Mouse (Mus musculus) hindbrain, postnatal 0 days (tissue): ENCODE measurements around the gene Lifr. TPM values are rescaled to one million over a fixed set of nuclear protein-coding genes. Genes with fewer than 3 reads are reported as not detected.

Source experiments
- ATAC-seq: fragments of 200-750 bp; cut with Nextera tagmentation; 2 replicates; pipeline ENCODE4 v1.8.0; 2017; ENCODE audit warnings: mild to moderate bottlenecking, moderate TSS enrichment, moderate library complexity
- DNase-seq: peaks from one replicate; pipeline ENCODE4 v3.0.0-alpha.2; 2015; ENCODE audit warnings: low spot score
- H3K27ac ChIP-seq: fragments of 300-500 bp; sonication (generic); 2 replicates; pipeline ENCODE4 v1.5.1; 2014; ENCODE audit warnings: mild to moderate bottlenecking
- H3K27me3 ChIP-seq: fragments of 300-500 bp; sonication (generic); 2 replicates; pipeline ENCODE4 v1.6.1; 2014; ENCODE audit warnings: low read length, mixed read lengths; ENCODE audit not compliant: insufficient read depth
- H3K36me3 ChIP-seq: fragments of 300-500 bp; sonication (generic); 2 replicates; pipeline ENCODE4 v1.6.1; 2014; ENCODE audit warnings: low read length, mixed read lengths; ENCODE audit not compliant: insufficient read depth
- H3K4me1 ChIP-seq: fragments of 300-500 bp; sonication (generic); 2 replicates; pipeline ENCODE4 v1.6.1; 2014; ENCODE audit warnings: antibody characterized with exemption, low read length, mixed read lengths; ENCODE audit not compliant: insufficient read depth
- H3K4me2 ChIP-seq: fragments of 300-500 bp; sonication (generic); 2 replicates; pipeline ENCODE4 v1.6.1; 2014; ENCODE audit warnings: low read depth, mild to moderate bottlenecking, low read length, moderate library complexity, mixed read lengths
- H3K4me3 ChIP-seq: fragments of 300-500 bp; sonication (generic); 2 replicates; pipeline ENCODE4 v1.5.1; 2014; ENCODE audit warnings: low read length
- H3K9ac ChIP-seq: fragments of 300-500 bp; sonication (generic); replicated peaks from 2 replicates; pipeline ENCODE4 v1.6.1; 2014; ENCODE audit warnings: mild to moderate bottlenecking, low read length, moderate library complexity, mixed read lengths
- H3K9me3 ChIP-seq: fragments of 300-500 bp; sonication (generic); 2 replicates; pipeline ENCODE4 v1.6.1; 2016; ENCODE audit warnings: low read length, mixed read lengths
- CTCF ChIP-seq: IDR thresholded peaks from 2 replicates; pipeline ENCODE4 v1.5.1; 2016; ENCODE audit warnings: antibody characterized with exemption, control low read depth, low read depth
- WGBS: fragments of 180-500 bp; shearing (Covaris S2); extraction: QIAGEN DNeasy Blood & Tissue Kit; methylation state at CpG from one replicate; pipeline ENCODE4 v1.1.7; 2014; 5-methylcytosine and 5-hydroxymethylcytosine counted together
- polyA plus RNA-seq: library from polyadenylated mRNA; unstranded; fragments of >200 nt; fragmentation: Nextera tagmentation; extraction: Ambion mirVana; gene quantifications from 2 replicates; pipeline ENCODE4 v1.2.1, GENCODE M21; 2015
- total RNA-seq: library from RNA; depleted of rRNA; stranded (reverse); fragments of >200 nt; gene quantifications from 2 replicates; pipeline ENCODE4 v1.2.3, GENCODE M21; 2014

Lifr gene
- total and polyA plus RNA-seq, 2 experiments from 2014 or later: 19.6 to 38.4 TPM

GRCm38 (mm10) chr15:7065624-7066023, 24.8 kb upstream of the Lifr start:
- Histone ChIP-seq H3K9ac (no peak overlapping the region), H3K9me3 (no peaks in the 10 kb centered on the region), H3K4me3 (no peak overlapping the region), H3K36me3 (no peaks in the 10 kb centered on the region), H3K27me3 (no peaks in the 10 kb centered on the region), H3K4me1 (peaks cover 5% of the 10 kb centered on the region; the same call in 1 of the 2 replicates), H3K4me2 (no peak overlapping the region), H3K27ac (no peak overlapping the region)
- WGBS: 83% methylated on average over 5 of the region's 5 CpGs
- ATAC-seq (no peak), DNase-seq (no peak)
- TF ChIP-seq CTCF: no peak

- Histone ChIP-seq H3K27me3 (no peaks in the 10 kb centered on the region), H3K27ac (no peak overlapping the region), H3K9ac (no peak overlapping the region), H3K4me3 (no peak overlapping the region), H3K36me3 (no peaks in the 10 kb centered on the region), H3K4me2 (no peak overlapping the region), H3K9me3 (no peaks in the 10 kb centered on the region), H3K4me1 (peaks cover 5% of the 10 kb centered on the region; the same call in 1 of the 2 replicates)
- no peak for DNase-seq
- TF ChIP-seq CTCF: no peak
- 87% methylated on average over 3 of the region's 3 CpGs for WGBS
- ATAC-seq: no peak
These were observed 23.7 kb upstream of the Lifr start for GRCm38 (mm10) chr15:7066752-7067151.

- Histone ChIP-seq H3K4me1 (no peaks in the 10 kb centered on the region), H3K36me3 (no peaks in the 10 kb centered on the region), H3K27me3 (no peaks in the 10 kb centered on the region), H3K9me3 (no peaks in the 10 kb centered on the region), H3K4me2 (no peak overlapping the region), H3K27ac (no peak overlapping the region), H3K4me3 (no peak overlapping the region), H3K9ac (no peak overlapping the region)
- WGBS: 45% methylated on average over 7 of the region's 7 CpGs
- no peak for TF ChIP-seq CTCF
- ATAC-seq (0 out of 2 replicates have a peak, but pooled peaks have one; percentile 24), DNase-seq (peak; percentile 53)
These were observed 21.0 kb upstream of the Lifr start for GRCm38 (mm10) chr15:7069374-7069773.

GRCm38 (mm10) chr15:7070199-7070794, 20.1 kb upstream of the Lifr start:
- 81% methylated on average over 6 of the region's 6 CpGs for WGBS
- no peak overlapping the region for H3K9ac ChIP-seq

GRCm38 (mm10) chr15:7073269-7073668, 17.1 kb upstream of the Lifr start:
- no peak overlapping the region for H3K4me3 ChIP-seq
- TF ChIP-seq CTCF: no peak
- no peak overlapping the region for H3K27ac ChIP-seq
- WGBS: 66% methylated on average over 3 of the region's 3 CpGs
- no peak overlapping the region for H3K4me2 ChIP-seq
- no peak for DNase-seq
- ATAC-seq: no peak
- H3K36me3 ChIP-seq: no peaks in the 10 kb centered on the region
- no peaks in the 10 kb centered on the region for H3K27me3 ChIP-seq
- no peaks in the 10 kb centered on the region; the same call in 1 of the 2 replicates for H3K4me1 ChIP-seq
- no peak overlapping the region for H3K9ac ChIP-seq
- no peaks in the 10 kb centered on the region for H3K9me3 ChIP-seq

More at GRCm38 (mm10) chr15:7070199-7070794, 20.1 kb upstream of the Lifr start:
- TF ChIP-seq CTCF: no peak
- ATAC-seq (no peak), DNase-seq (no peak)
- H3K36me3 ChIP-seq: no peaks in the 10 kb centered on the region
- H3K4me1 ChIP-seq: no peaks in the 10 kb centered on the region
- H3K4me2 ChIP-seq: no peak overlapping the region
- no peak overlapping the region for H3K27ac ChIP-seq
- no peaks in the 10 kb centered on the region for H3K27me3 ChIP-seq
- H3K9me3 ChIP-seq: no peaks in the 10 kb centered on the region
- H3K4me3 ChIP-seq: no peak overlapping the region

GRCm38 (mm10) chr15:7075185-7075584, 15.2 kb upstream of the Lifr start:
- ATAC-seq (peak; percentile 84), DNase-seq (peak; percentile 75)
- H3K27me3 ChIP-seq: no peaks in the 10 kb centered on the region
- H3K9ac ChIP-seq: no peak overlapping the region
- 50% methylated on average over 6 of the region's 6 CpGs for WGBS
- H3K4me2 ChIP-seq: no peak overlapping the region
- H3K9me3 ChIP-seq: no peaks in the 10 kb centered on the region
- no peak for TF ChIP-seq CTCF
- H3K4me1 ChIP-seq: no peaks in the 10 kb centered on the region; the same call in 1 of the 2 replicates
- H3K36me3 ChIP-seq: no peaks in the 10 kb centered on the region
- no peak overlapping the region for H3K4me3 ChIP-seq
- H3K27ac ChIP-seq: no peak overlapping the region

GRCm38 (mm10) chr15:7078356-7078755, 12.1 kb upstream of the Lifr start:
- ATAC-seq (no peak), DNase-seq (no peak)
- no peak overlapping the region for H3K27ac ChIP-seq
- no peaks in the 10 kb centered on the region; the same call in 1 of the 2 replicates for H3K4me1 ChIP-seq
- H3K4me2 ChIP-seq: no peak overlapping the region
- no peak overlapping the region for H3K4me3 ChIP-seq
- no peak overlapping the region for H3K9ac ChIP-seq
- H3K36me3 ChIP-seq: no peaks in the 10 kb centered on the region
- no peaks in the 10 kb centered on the region for H3K9me3 ChIP-seq
- no peak for TF ChIP-seq CTCF
- no peaks in the 10 kb centered on the region for H3K27me3 ChIP-seq
- 52% methylated on average over 2 of the region's 2 CpGs for WGBS
